Mouse (Mus musculus) lung, postnatal 0 days (tissue): Measurements from ENCODE around the gene Gmds. TPM values are rescaled to one million over a fixed set of nuclear protein-coding genes. Genes with fewer than 3 reads are reported as not detected.
A peak's percentile ranks its signal among the peaks of the same experiment; 100 is the strongest.

Source experiments
- ATAC-seq: fragments of 200-750 bp; cut with Nextera tagmentation; 2 replicates; pipeline ENCODE4 v1.8.0; 2017; ENCODE audit warnings: moderate library complexity
- DNase-seq: peaks from one replicate; pipeline ENCODE4 v3.0.0-alpha.2; 2016; ENCODE audit warnings: low spot score
- H3K27ac ChIP-seq: fragments of 300-500 bp; sonication (generic); 2 replicates; pipeline ENCODE4 v1.5.1; 2014; ENCODE audit warnings: antibody characterized with exemption, mild to moderate bottlenecking, low read length, mixed read lengths
- H3K27me3 ChIP-seq: fragments of 300-500 bp; sonication (generic); replicated peaks from 2 replicates; pipeline ENCODE4 v1.6.1; 2014; ENCODE audit warnings: low read length, mixed read lengths; ENCODE audit not compliant: insufficient read depth
- H3K36me3 ChIP-seq: fragments of 300-500 bp; sonication (generic); 2 replicates; pipeline ENCODE4 v1.6.1; 2014; ENCODE audit warnings: low read length, mixed read lengths; ENCODE audit not compliant: insufficient read depth
- H3K4me1 ChIP-seq: fragments of 300-500 bp; sonication (generic); 2 replicates; pipeline ENCODE4 v1.6.1; 2014; ENCODE audit warnings: antibody characterized with exemption, low read depth, low read length, mixed read lengths; ENCODE audit not compliant: insufficient read depth
- H3K4me2 ChIP-seq: fragments of 300-500 bp; sonication (generic); replicated peaks from 2 replicates; pipeline ENCODE4 v1.6.1; 2014; ENCODE audit warnings: low read depth, mild to moderate bottlenecking, low read length, moderate library complexity, mixed read lengths
- H3K4me3 ChIP-seq: fragments of 300-500 bp; sonication (generic); 2 replicates; pipeline ENCODE4 v1.5.1; 2014; ENCODE audit warnings: low read depth, low read length
- H3K9ac ChIP-seq: fragments of 300-500 bp; sonication (generic); replicated peaks from 2 replicates; pipeline ENCODE4 v1.6.1; 2014; ENCODE audit warnings: low read depth, mild to moderate bottlenecking
- H3K9me3 ChIP-seq: fragments of 300-500 bp; sonication (generic); 2 replicates; pipeline ENCODE4 v1.6.1; 2016; ENCODE audit warnings: low read length, mixed read lengths
- CTCF ChIP-seq: IDR thresholded peaks from 2 replicates; pipeline ENCODE4 v1.5.1; 2016; ENCODE audit warnings: antibody characterized with exemption, mild to moderate bottlenecking
- EP300 ChIP-seq: IDR thresholded peaks from 2 replicates; pipeline ENCODE4 v1.6.1; 2016; ENCODE audit warnings: antibody characterized with exemption, mild to moderate bottlenecking, control low read depth
- WGBS: fragments of 180-500 bp; shearing (Covaris S2); extraction: QIAGEN DNeasy Blood & Tissue Kit; methylation state at CpG from one replicate; pipeline ENCODE4 v1.1.7; 2014; 5-methylcytosine and 5-hydroxymethylcytosine counted together
- polyA plus RNA-seq: library from polyadenylated mRNA; unstranded; fragments of >200 nt; fragmentation: Nextera tagmentation; extraction: Ambion mirVana; gene quantifications from 2 replicates; pipeline ENCODE4 v1.2.1, GENCODE M21; 2015

Gene Gmds
- polyA plus RNA-seq, 1 experiment from 2014 or later = 13.4 TPM

- ATAC-seq = no peak
- H3K4me1 ChIP-seq = no peaks in the 10 kb centered on the region
- H3K27ac ChIP-seq = no peak overlapping the region
- H3K36me3 ChIP-seq = no peaks in the 10 kb centered on the region
- H3K4me3 ChIP-seq = no peak overlapping the region
- no peak for DNase-seq
- H3K9me3 ChIP-seq = no peaks in the 10 kb centered on the region
- TF ChIP-seq CTCF (no peak), EP300 (no peak)
- no peak overlapping the region for H3K9ac ChIP-seq
- H3K4me2 ChIP-seq = no peak overlapping the region
- 87% methylated on average over 1 of the region's 1 CpGs for WGBS
- no peaks in the 10 kb centered on the region for H3K27me3 ChIP-seq
Measured at GRCm38 (mm10) chr13:32115468-32115867, 223.1 kb downstream of the Gmds start.

- Histone ChIP-seq H3K9ac (no peak overlapping the region), H3K4me1 (no peaks in the 10 kb centered on the region), H3K9me3 (no peaks in the 10 kb centered on the region), H3K4me2 (no peak overlapping the region), H3K4me3 (no peak overlapping the region), H3K36me3 (no peaks in the 10 kb centered on the region), H3K27me3 (no peaks in the 10 kb centered on the region), H3K27ac (no peak overlapping the region)
- DNase-seq = no peak
- 94% methylated on average over 3 of the region's 3 CpGs for WGBS
- ATAC-seq = no peak
- TF ChIP-seq EP300 (no peak), CTCF (no peak)
Measured at GRCm38 (mm10) chr13:32113875-32114274, 224.7 kb downstream of the Gmds start.

GRCm38 (mm10) chr13:32088303-32088977 is 250.1 kb downstream of the Gmds start:
- 77% methylated on average over 7 of the region's 7 CpGs for WGBS
- no peaks in the 10 kb centered on the region for H3K4me1 ChIP-seq
- H3K9ac ChIP-seq = no peak overlapping the region
- no peak for TF ChIP-seq CTCF
- no peak for TF ChIP-seq EP300
- no peak overlapping the region for H3K27ac ChIP-seq
- DNase-seq (no peak), ATAC-seq (no peak)
- no peaks in the 10 kb centered on the region for H3K27me3 ChIP-seq
- H3K4me2 ChIP-seq = no peak overlapping the region
- H3K9me3 ChIP-seq = no peaks in the 10 kb centered on the region
- H3K36me3 ChIP-seq = no peaks in the 10 kb centered on the region
- H3K4me3 ChIP-seq = no peak overlapping the region

- H3K27ac ChIP-seq = no peak overlapping the region
- no peaks in the 10 kb centered on the region for H3K27me3 ChIP-seq
- H3K36me3 ChIP-seq = no peaks in the 10 kb centered on the region
- H3K4me1 ChIP-seq = no peaks in the 10 kb centered on the region
- ATAC-seq = no peak
- WGBS = 58% methylated on average over 6 of the region's 6 CpGs
- H3K4me2 ChIP-seq = no peak overlapping the region
- H3K9ac ChIP-seq = no peak overlapping the region
- no peaks in the 10 kb centered on the region for H3K9me3 ChIP-seq
- no peak for DNase-seq
- TF ChIP-seq EP300 (no peak), CTCF (no peak)
- H3K4me3 ChIP-seq = no peak overlapping the region
Measured at GRCm38 (mm10) chr13:32080520-32081249, 257.9 kb downstream of the Gmds start.

- Histone ChIP-seq H3K36me3 (no peaks in the 10 kb centered on the region), H3K27me3 (no peaks in the 10 kb centered on the region), H3K4me3 (no peak overlapping the region), H3K4me2 (no peak overlapping the region), H3K9ac (no peak overlapping the region), H3K9me3 (no peaks in the 10 kb centered on the region), H3K4me1 (no peaks in the 10 kb centered on the region), H3K27ac (no peak overlapping the region)
- ATAC-seq (no peak), DNase-seq (no peak)
- TF ChIP-seq EP300 = no peak
- TF ChIP-seq CTCF = no peak
- WGBS = 47% methylated on average over 2 of the region's 2 CpGs
Measured at GRCm38 (mm10) chr13:32073630-32074029, 264.9 kb downstream of the Gmds start.

GRCm38 (mm10) chr13:32055321-32055720 is 283.2 kb downstream of the Gmds start:
- Histone ChIP-seq H3K36me3 (no peaks in the 10 kb centered on the region), H3K27me3 (no peaks in the 10 kb centered on the region; the same call in 1 of the 2 replicates), H3K4me1 (no peaks in the 10 kb centered on the region), H3K9ac (no peak overlapping the region), H3K4me2 (no peak overlapping the region), H3K4me3 (no peak overlapping the region), H3K27ac (no peak overlapping the region), H3K9me3 (no peaks in the 10 kb centered on the region)
- peak; percentile 70 for DNase-seq
- 57% methylated on average over 6 of the region's 6 CpGs for WGBS
- peak; percentile 49 for ATAC-seq
- no peak for TF ChIP-seq CTCF
- no peak for TF ChIP-seq EP300
